Mouse (Mus musculus) cortical plate, adult 2 months (tissue): ENCODE data around the gene Gm45062.

Source experiments
- CTCF ChIP-seq: fragments of 200-500 bp; IDR thresholded peaks from 2 replicates; pipeline ENCODE4 v1.5.1; 2011; ENCODE audit warnings: mild to moderate bottlenecking, control low read depth, low read length; ENCODE audit not compliant: insufficient read depth; ENCODE audit errors: extremely low read depth
- POLR2A ChIP-seq: fragments of 200-500 bp; IDR thresholded peaks from 2 replicates; pipeline ENCODE4 v1.6.1; 2011; ENCODE audit warnings: mild to moderate bottlenecking, low read length, control low read depth; ENCODE audit not compliant: insufficient read depth; ENCODE audit errors: extremely low read depth

DNA sequence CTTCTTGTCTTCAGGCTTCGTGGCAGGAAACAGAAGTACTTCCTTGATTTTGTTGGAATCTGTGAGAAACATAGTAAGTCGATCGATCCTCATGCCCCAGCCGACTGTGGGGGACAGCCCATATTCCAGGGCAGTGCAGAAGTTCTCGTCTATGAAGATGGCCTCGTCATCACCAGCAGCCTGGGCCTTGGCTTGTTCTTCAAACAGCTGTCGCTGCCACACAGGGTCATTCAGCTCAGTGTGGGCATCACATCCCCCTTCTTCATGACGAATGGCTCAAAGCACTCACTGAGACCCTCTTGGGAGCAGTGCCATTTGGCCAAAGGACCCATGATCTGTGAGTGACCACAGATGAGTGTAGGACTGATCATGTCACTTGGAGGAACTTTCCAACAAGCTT lies 118.4 kb downstream of the Gm45062 start:
- no peak for TF ChIP-seq CTCF
- no peak for TF ChIP-seq POLR2A
